Mouse (Mus musculus): ENCODE data around the gene Nr2f2. TPM values are rescaled to one million over a fixed set of nuclear protein-coding genes. Genes with fewer than 3 reads are reported as not detected.
A peak's percentile ranks its signal among the peaks of the same experiment; 100 is the strongest.

Nr2f2 gene
- polyA plus RNA-seq, 1 experiment = 7.7 TPM

DNA sequence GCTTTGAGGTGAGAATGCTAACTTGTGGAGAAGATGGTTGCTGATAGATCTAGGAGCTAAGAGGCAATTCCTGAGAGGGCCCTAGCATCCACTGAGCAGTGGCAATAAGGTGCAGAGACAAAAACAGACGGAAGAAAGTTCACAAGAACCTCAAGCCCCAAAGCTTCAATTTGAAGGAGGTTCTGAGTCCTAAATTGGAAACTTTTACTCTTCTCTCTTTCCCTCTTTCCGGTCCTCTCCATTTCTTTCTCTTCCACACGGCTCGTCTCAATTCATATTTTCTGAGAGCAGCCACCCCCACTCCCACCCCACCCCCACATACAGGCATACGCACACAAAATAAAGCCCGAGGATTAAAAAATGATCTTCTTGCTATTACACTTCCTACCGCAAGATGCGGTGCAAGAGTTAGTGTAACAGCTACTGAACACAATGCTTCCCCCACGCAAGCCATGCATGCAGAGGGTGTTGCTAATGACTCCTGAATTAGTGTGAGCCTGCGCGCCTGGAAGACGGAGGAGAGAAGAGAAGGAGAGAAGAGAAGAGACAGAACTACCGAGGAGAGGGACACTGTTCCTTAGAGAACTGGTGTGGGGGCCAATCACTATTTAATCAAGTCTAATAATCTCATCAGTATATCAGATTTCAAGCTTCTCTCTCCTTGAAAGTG is 29.8 kb downstream of the Nr2f2 start:
- no peak overlapping the region for H3K27ac ChIP-seq (ENCODE audit: control insufficient read depth, insufficient read depth, low read depth, low read length, poor library complexity)
- WGBS = 12% methylated on average over 13 of the region's 13 CpGs
- no peaks in the 10 kb centered on the region for H3K4me1 ChIP-seq (ENCODE audit: control insufficient read depth, insufficient read depth, low read length)
- TF ChIP-seq POLR2A (IDR thresholded peaks at IDR 0.05; ENCODE audit: borderline replicate concordance, control insufficient read depth, low read depth, low read length) = no peak
- no peak for TF ChIP-seq CTCF (IDR thresholded peaks at IDR 0.05; ENCODE audit: control insufficient read depth, insufficient read depth, low read length)
- H3K4me3 ChIP-seq (replicated peaks; ENCODE audit: control insufficient read depth, low read depth, low read length) = no peak overlapping the region

DNA sequence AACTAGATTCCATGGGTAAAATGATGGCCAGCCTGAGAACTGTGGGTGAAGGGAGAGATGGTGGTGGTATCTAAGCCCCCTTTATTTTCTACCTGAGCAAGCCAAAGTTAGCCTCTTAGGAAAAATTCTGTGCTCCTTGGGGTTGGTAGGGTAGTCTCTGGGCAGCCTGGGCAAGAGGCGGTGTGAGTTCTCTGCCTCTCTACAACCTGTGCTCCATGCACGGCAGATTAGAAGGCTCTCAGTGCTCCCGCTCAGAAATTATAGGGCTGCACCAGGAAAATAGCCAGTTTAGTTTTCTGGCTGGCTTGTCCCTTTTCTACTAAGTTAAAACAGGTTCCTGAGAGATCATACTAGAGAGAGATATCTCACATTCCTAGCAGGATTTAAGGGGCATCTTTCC is 30.4 kb downstream of the Nr2f2 start:
- TF ChIP-seq CTCF (IDR thresholded peaks at IDR 0.05; ENCODE audit: control insufficient read depth, insufficient read depth, low read length) (no peak), POLR2A (IDR thresholded peaks at IDR 0.05; ENCODE audit: borderline replicate concordance, control insufficient read depth, low read depth, low read length) (no peak)
- 25% methylated on average over 3 of the region's 3 CpGs for WGBS
- Histone ChIP-seq H3K27ac (ENCODE audit: control insufficient read depth, insufficient read depth, low read depth, low read length, poor library complexity) (no peak overlapping the region), H3K4me1 (ENCODE audit: control insufficient read depth, insufficient read depth, low read length) (no peaks in the 10 kb centered on the region), H3K4me3 (replicated peaks; ENCODE audit: control insufficient read depth, low read depth, low read length) (no peak overlapping the region)

DNA sequence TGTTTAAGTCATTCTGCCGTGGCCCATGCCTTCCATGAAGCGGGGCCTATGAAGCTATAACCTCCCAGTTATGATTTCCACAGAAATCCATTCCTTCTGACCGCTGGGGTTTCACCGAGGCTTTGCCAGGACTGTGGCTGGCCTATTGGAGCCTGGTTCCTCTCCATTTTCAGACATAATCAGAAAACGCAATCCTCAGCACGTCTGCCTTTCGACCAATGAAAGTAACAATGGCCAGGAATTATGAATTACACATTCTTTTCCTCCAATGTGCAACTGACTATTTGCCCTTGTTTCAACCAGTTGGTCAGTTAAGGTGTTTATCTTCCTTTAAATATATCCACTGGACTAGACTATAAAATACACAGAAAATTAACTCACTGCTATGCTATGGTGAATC is 31.1 kb downstream of the Nr2f2 start:
- H3K27ac ChIP-seq (ENCODE audit: control insufficient read depth, insufficient read depth, low read depth, low read length, poor library complexity) = no peak overlapping the region
- TF ChIP-seq POLR2A (IDR thresholded peaks at IDR 0.05; ENCODE audit: borderline replicate concordance, control insufficient read depth, low read depth, low read length) (no peak), CTCF (IDR thresholded peaks at IDR 0.05; ENCODE audit: control insufficient read depth, insufficient read depth, low read length) (no peak)
- H3K4me1 ChIP-seq (ENCODE audit: control insufficient read depth, insufficient read depth, low read length) = no peaks in the 10 kb centered on the region
- no peak overlapping the region for H3K4me3 ChIP-seq (replicated peaks; ENCODE audit: control insufficient read depth, low read depth, low read length)
- 6% methylated on average over 7 of the region's 7 CpGs for WGBS

DNA sequence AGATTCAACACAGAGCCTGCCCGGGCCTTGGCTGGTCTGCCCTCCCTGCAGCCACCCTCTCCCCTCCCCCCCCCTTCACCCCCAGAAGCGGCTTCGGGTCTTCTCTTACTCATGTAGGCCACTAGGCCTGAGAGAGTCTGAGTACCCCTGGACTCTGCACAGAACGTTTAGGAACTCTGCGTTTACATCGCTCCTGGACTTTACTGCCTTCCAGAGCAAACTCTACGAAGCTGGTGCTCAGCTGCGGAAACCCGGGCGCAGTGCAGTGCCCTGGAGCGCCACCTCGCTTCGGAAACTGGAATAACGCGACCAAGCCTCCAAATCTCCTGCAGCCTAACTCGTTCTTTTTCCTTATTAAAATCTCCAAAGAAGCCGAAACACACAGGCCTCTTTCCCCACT is 31.7 kb downstream of the Nr2f2 start:
- no peak overlapping the region for H3K27ac ChIP-seq (ENCODE audit: control insufficient read depth, insufficient read depth, low read depth, low read length, poor library complexity)
- H3K4me1 ChIP-seq (ENCODE audit: control insufficient read depth, insufficient read depth, low read length) = no peaks in the 10 kb centered on the region
- no peak overlapping the region for H3K4me3 ChIP-seq (replicated peaks; ENCODE audit: control insufficient read depth, low read depth, low read length)
- TF ChIP-seq POLR2A (IDR thresholded peaks at IDR 0.05; ENCODE audit: borderline replicate concordance, control insufficient read depth, low read depth, low read length) = no peak
- TF ChIP-seq CTCF (IDR thresholded peaks at IDR 0.05; ENCODE audit: control insufficient read depth, insufficient read depth, low read length) = peak; percentile 50
- WGBS = 2% methylated on average over 17 of the region's 17 CpGs

DNA sequence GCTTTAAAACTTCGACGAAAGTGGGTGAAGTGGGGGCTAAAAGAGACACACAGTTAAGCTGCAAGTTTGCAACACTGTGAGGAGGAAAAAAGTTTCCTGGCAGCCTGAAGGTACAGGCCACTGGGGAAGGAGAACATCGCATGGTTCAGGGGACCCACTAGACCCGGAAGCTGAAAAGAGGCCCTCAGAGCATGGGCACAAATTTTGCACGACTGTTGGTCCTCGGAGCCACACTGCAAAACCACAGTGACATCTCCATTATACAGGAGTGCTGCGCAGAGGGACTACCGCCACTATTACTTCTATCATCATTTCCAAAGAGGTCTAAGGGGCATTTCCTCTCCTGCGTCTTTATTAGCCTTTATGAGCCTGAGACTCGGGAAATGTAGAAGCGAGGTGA is 32.7 kb downstream of the Nr2f2 start:
- H3K4me1 ChIP-seq (ENCODE audit: control insufficient read depth, insufficient read depth, low read length) = no peaks in the 10 kb centered on the region
- WGBS = 4% methylated on average over 11 of the region's 11 CpGs
- no peak overlapping the region for H3K27ac ChIP-seq (ENCODE audit: control insufficient read depth, insufficient read depth, low read depth, low read length, poor library complexity)
- H3K4me3 ChIP-seq (replicated peaks; ENCODE audit: control insufficient read depth, low read depth, low read length) = no peak overlapping the region
- TF ChIP-seq CTCF (IDR thresholded peaks at IDR 0.05; ENCODE audit: control insufficient read depth, insufficient read depth, low read length) (no peak), POLR2A (IDR thresholded peaks at IDR 0.05; ENCODE audit: borderline replicate concordance, control insufficient read depth, low read depth, low read length) (no peak)

DNA sequence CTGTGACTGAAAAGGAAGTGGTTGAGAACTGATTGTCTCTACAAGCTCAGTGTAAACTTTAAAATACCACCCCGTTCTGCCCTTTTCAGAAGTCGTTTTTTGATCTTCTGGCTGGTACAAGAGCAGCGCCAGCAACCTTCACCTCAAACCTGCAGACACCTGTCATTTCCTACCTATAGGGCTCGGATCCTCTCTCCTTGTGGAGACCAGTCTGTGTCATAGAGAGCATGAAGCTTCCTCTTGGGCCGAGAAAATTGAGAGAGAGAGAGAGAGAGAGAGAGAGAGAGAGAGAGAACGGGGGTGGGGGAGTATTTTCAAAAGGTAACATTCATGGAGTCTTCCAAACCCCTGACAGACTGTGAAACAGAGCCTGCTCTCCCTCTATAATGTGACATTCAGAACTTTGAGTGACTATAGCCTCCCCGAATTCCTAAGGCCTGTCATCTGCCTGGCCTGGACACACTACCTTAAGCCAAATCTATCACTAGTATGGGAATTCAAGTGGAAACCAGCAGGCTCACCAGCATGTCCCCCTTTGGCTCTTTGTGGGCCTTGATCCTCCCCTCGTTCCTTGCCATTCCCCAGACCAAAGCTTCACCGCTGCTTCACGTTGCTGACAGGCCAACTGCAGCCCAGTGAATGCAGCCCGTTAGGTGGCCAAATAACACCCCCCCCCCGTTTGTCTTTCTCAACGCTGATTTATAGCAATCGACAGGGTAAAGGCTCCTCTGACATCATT is 33.4 kb downstream of the Nr2f2 start:
- Histone ChIP-seq H3K4me3 (replicated peaks; ENCODE audit: control insufficient read depth, low read depth, low read length) (no peak overlapping the region), H3K27ac (ENCODE audit: control insufficient read depth, insufficient read depth, low read depth, low read length, poor library complexity) (no peak overlapping the region), H3K4me1 (ENCODE audit: control insufficient read depth, insufficient read depth, low read length) (no peaks in the 10 kb centered on the region)
- WGBS = 6% methylated on average over 14 of the region's 14 CpGs
- TF ChIP-seq POLR2A (IDR thresholded peaks at IDR 0.05; ENCODE audit: borderline replicate concordance, control insufficient read depth, low read depth, low read length) (no peak), CTCF (IDR thresholded peaks at IDR 0.05; ENCODE audit: control insufficient read depth, insufficient read depth, low read length) (no peak)

DNA sequence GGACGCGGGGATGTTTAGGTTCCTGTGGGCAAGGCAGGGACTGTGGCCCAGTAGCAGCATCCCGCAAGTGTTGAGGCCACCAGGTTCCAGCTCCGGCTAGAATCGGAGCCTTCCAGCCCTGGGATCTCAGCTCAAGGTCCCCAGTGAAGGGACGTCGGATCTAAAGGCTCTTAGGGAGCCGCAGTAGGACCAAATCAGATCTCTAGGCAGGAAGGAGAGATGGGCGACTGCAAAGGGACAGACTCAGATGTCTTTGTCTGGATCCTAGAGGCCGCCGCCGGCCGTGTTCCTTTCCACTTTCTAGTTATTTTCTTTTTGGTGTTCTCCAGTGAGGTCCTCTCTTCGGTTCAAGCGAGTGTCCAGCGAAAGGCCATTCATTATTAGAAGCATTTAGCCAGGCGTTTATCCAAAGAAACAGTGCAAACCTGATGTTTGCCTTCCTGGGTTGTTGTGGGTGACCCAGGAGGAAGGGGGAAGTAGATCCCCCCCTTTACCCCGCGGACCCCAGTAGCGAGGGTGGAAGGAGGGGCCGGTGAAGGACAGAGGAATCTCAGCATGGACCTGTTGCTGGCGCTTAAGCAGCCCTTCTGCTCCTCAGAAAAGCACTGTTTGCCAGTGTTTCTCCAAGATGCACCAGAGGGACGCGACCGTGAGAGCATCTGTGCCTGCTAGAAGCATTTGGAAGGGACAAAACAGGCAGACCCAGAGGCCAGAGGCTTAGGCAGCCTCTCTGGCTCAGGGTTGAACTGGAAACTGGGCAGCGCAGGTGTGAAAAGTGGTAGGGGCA is 34.3 kb downstream of the Nr2f2 start:
- no peaks in the 10 kb centered on the region for H3K4me1 ChIP-seq (ENCODE audit: control insufficient read depth, insufficient read depth, low read length)
- WGBS = 4% methylated on average over 26 of the region's 26 CpGs
- H3K4me3 ChIP-seq (replicated peaks; ENCODE audit: control insufficient read depth, low read depth, low read length) = no peak overlapping the region
- no peak for TF ChIP-seq CTCF (IDR thresholded peaks at IDR 0.05; ENCODE audit: control insufficient read depth, insufficient read depth, low read length)
- no peak for TF ChIP-seq POLR2A (IDR thresholded peaks at IDR 0.05; ENCODE audit: borderline replicate concordance, control insufficient read depth, low read depth, low read length)
- H3K27ac ChIP-seq (ENCODE audit: control insufficient read depth, insufficient read depth, low read depth, low read length, poor library complexity) = no peak overlapping the region
